Mouse (Mus musculus) erythroblast, embryonic 14.5 days (primary cell): ENCODE results near the gene Arnt2.

ENCODE experiments used
- GATA1 ChIP-seq: IDR thresholded peaks from 2 replicates; pipeline ENCODE4 v1.6.1; 2012; ENCODE audit warnings: low read length, inconsistent platforms, mixed read lengths
- TAL1 ChIP-seq: IDR thresholded peaks from 3 replicates; pipeline ENCODE4 v1.6.1; 2012; ENCODE audit warnings: low read length, inconsistent platforms, mixed read lengths

DNA sequence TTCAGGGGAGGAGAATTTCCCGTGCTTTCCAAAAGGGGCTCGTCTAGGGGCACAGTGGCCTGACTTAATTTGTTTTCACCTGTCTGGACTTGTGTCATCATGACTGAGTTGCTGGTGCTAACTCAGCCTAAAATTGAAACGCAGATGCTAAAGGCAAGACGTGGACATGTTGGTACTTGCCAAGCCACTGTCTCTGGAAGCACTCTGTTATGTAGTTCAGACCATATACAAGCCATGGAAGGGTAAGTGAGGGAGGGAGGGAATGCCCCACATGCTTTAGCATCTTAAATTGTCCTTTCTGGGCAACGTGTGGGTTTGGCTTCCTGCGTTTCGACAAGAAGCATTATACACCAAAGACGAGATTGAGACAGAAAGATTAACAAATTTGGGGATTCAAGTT, 155.1 kb downstream of the Arnt2 start:
- no peak for TF ChIP-seq TAL1
- no peak for TF ChIP-seq GATA1
